Mouse (Mus musculus): ENCODE results near the gene Asb13.

The Asb13 gene

GRCm38 (mm10) chr13:3633895-3634811 is at the start of gene Asb13:
Gene Asb13 (plus strand): TSS chr13:3634032.
- DNase-seq (ENCODE audit: low spot score in 2 of 2), result peak; percentile 42 to 65

- DNase-seq (ENCODE audit: low spot score in 2 of 2), result no peak
Measured at GRCm38 (mm10) chr13:3590789-3591188, 43.0 kb upstream of the Asb13 start.

GRCm38 (mm10) chr13:3594311-3594710 is 39.5 kb upstream of the Asb13 start:
- no peak for DNase-seq (ENCODE audit: low spot score in 2 of 2)

- no peak for DNase-seq (ENCODE audit: low spot score in 2 of 2)
Measured at GRCm38 (mm10) chr13:3596232-3596631, 37.6 kb upstream of the Asb13 start.

GRCm38 (mm10) chr13:3609780-3610117 is 24.1 kb upstream of the Asb13 start:
- no peak for DNase-seq (ENCODE audit: low spot score in 2 of 2)

- DNase-seq (ENCODE audit: low spot score in 2 of 2), result no peak
Measured at GRCm38 (mm10) chr13:3610118-3610794, 23.6 kb upstream of the Asb13 start.

GRCm38 (mm10) chr13:3610795-3611438 is 22.9 kb upstream of the Asb13 start, which contains the start of gene Fam208b:
Gene Fam208b (minus strand): TSS chr13:3611108.
- DNase-seq (ENCODE audit: low spot score in 2 of 2), result peak; percentile 93 to 97

GRCm38 (mm10) chr13:3627139-3627538 is 6.7 kb upstream of the Asb13 start:
- DNase-seq (ENCODE audit: low spot score in 2 of 2), result no peak

- no peak for DNase-seq (ENCODE audit: low spot score in 2 of 2)
Measured at GRCm38 (mm10) chr13:3628102-3628501, 5.7 kb upstream of the Asb13 start.

- no peak for DNase-seq (ENCODE audit: low spot score in 2 of 2)
Measured at GRCm38 (mm10) chr13:3632551-3632950, 1.3 kb upstream of the Asb13 start.

- DNase-seq (ENCODE audit: low spot score in 2 of 2), result no peak
Measured at GRCm38 (mm10) chr13:3633131-3633530, 701 bp upstream of the Asb13 start.

GRCm38 (mm10) chr13:3635076-3635475 is 1.2 kb downstream of the Asb13 start:
- DNase-seq (ENCODE audit: low spot score in 2 of 2), result no peak

GRCm38 (mm10) chr13:3636797-3637196 is 3.0 kb downstream of the Asb13 start:
- no peak for DNase-seq (ENCODE audit: low spot score in 2 of 2)

- no peak for DNase-seq (ENCODE audit: low spot score in 2 of 2)
Measured at GRCm38 (mm10) chr13:3642049-3642448, 8.2 kb downstream of the Asb13 start.

GRCm38 (mm10) chr13:3642538-3642937 is 8.7 kb downstream of the Asb13 start:
- DNase-seq (ENCODE audit: low spot score in 2 of 2), result no peak

GRCm38 (mm10) chr13:3644871-3645270 is 11.0 kb downstream of the Asb13 start:
- DNase-seq (ENCODE audit: low spot score in 2 of 2), result no peak

GRCm38 (mm10) chr13:3645919-3646318 is 12.1 kb downstream of the Asb13 start:
- DNase-seq (ENCODE audit: low spot score in 2 of 2), result no peak

- no peak for DNase-seq (ENCODE audit: low spot score in 2 of 2)
Measured at GRCm38 (mm10) chr13:3646566-3646965, 12.7 kb downstream of the Asb13 start.

GRCm38 (mm10) chr13:3650569-3650968 is 16.7 kb downstream of the Asb13 start:
- DNase-seq (ENCODE audit: low spot score in 2 of 2), result no peak

GRCm38 (mm10) chr13:3654432-3654831 is 20.6 kb downstream of the Asb13 start:
- no peak for DNase-seq (ENCODE audit: low spot score in 2 of 2)

GRCm38 (mm10) chr13:3659163-3660160 is 25.6 kb downstream of the Asb13 start:
- DNase-seq (ENCODE audit: low spot score in 2 of 2), result no peak
